23 mouse cellular contexts compared by ENCODE assay signal in genomic region chr1:134752447-134752846, GRCm38 (mm10).
A peak's percentile ranks its signal among the peaks of the same experiment; 100 is the strongest.
DNase-seq lines count a peak whose midpoint lies in the region; ATAC-seq and TF ChIP-seq lines count a peak whose summit lies in the region.
"Had no signal": no experiment of that assay in that cellular context is flagged by ENCODE, and none has a peak within 500 bp of the region (broad histone marks: within the 10 kb centered on the region; RNA-seq: fewer than 3 reads in every experiment).

No protein-coding gene starts in this region.

- no peak overlapping the region for H3K4me2 ChIP-seq in forebrain, embryonic 11.5 days (ENCODE audit: low read depth, low read length, severe bottlenecking)
- H3K4me2 ChIP-seq in hindbrain, embryonic 12.5 days (replicated peaks), result no peak overlapping the region
- no peak overlapping the region for H3K4me2 ChIP-seq in midbrain, embryonic 11.5 days
- no peak overlapping the region for H3K4me2 ChIP-seq in midbrain, embryonic 14.5 days (ENCODE audit: low read length)
- H3K4me2 ChIP-seq in stomach, postnatal 0 days (replicated peaks; ENCODE audit: low read depth), result no peak overlapping the region
- H3K4me2 ChIP-seq in hindbrain, embryonic 14.5 days (replicated peaks), result no peak overlapping the region
- H3K4me2 ChIP-seq: embryonic facial prominence, embryonic 12.5 days; forebrain, embryonic 13.5 days; heart, embryonic 15.5 days; limb, embryonic 12.5 days; liver, embryonic 13.5 days had no signal

- TF ChIP-seq EP300 in stomach, postnatal 0 days (optimal IDR thresholded peaks at IDR 0.05), result no peak

- no peak overlapping the region for H3K9ac ChIP-seq in forebrain, embryonic 11.5 days (ENCODE audit: low read length)
- no peak overlapping the region for H3K9ac ChIP-seq in hindbrain, embryonic 12.5 days
- H3K9ac ChIP-seq in midbrain, embryonic 11.5 days (ENCODE audit: low read length), result no peak overlapping the region
- no peak overlapping the region for H3K9ac ChIP-seq in midbrain, embryonic 14.5 days (replicated peaks; ENCODE audit: low read length)
- peak overlapping the region; percentile 27 for H3K9ac ChIP-seq in stomach, postnatal 0 days (ENCODE audit: low read length)
- H3K9ac ChIP-seq in hindbrain, embryonic 14.5 days, result no peak overlapping the region
- H3K9ac ChIP-seq: embryonic facial prominence, embryonic 12.5 days; forebrain, embryonic 13.5 days; heart, embryonic 15.5 days; limb, embryonic 12.5 days; liver, embryonic 13.5 days had no signal

- no peak for ATAC-seq in forebrain, embryonic 11.5 days (replicated peaks; ENCODE audit: low FRiP score)
- ATAC-seq in hindbrain, embryonic 12.5 days (ENCODE audit: low FRiP score), result no peak
- no peak for ATAC-seq in midbrain, embryonic 11.5 days (ENCODE audit: low FRiP score)
- ATAC-seq in midbrain, embryonic 14.5 days (ENCODE audit: low FRiP score, low TSS enrichment), result no peak
- ATAC-seq in stomach, postnatal 0 days (ENCODE audit: low FRiP score, low TSS enrichment), result no peak
- ATAC-seq in hindbrain, embryonic 14.5 days (ENCODE audit: low FRiP score), result no peak
- ATAC-seq: forebrain, embryonic 13.5 days had no signal

- TF ChIP-seq CTCF in stomach, postnatal 0 days (IDR thresholded peaks at IDR 0.05; ENCODE audit: low read depth), result no peak

- peaks cover 16% of the 10 kb centered on the region for H3K27me3 ChIP-seq in forebrain, embryonic 10.5 days (ENCODE audit: poor library complexity, severe bottlenecking)
- no peaks in the 10 kb centered on the region for H3K27me3 ChIP-seq in forebrain, embryonic 11.5 days (ENCODE audit: control insufficient read depth, insufficient read depth, low read length)
- H3K27me3 ChIP-seq in hindbrain, embryonic 10.5 days (ENCODE audit: insufficient read depth, poor library complexity, severe bottlenecking), result peaks cover 11% of the 10 kb centered on the region; the same call in 1 of the 2 replicates
- H3K27me3 ChIP-seq in hindbrain, embryonic 12.5 days, result no peaks in the 10 kb centered on the region; the same call in 1 of the 2 replicates
- no peaks in the 10 kb centered on the region for H3K27me3 ChIP-seq in midbrain, embryonic 11.5 days (ENCODE audit: control insufficient read depth, insufficient read depth, low read length)
- H3K27me3 ChIP-seq in midbrain, embryonic 14.5 days (ENCODE audit: control insufficient read depth, insufficient read depth, low read length), result no peaks in the 10 kb centered on the region
- H3K27me3 ChIP-seq in stomach, postnatal 0 days (ENCODE audit: control insufficient read depth, insufficient read depth, low read length), result no peaks in the 10 kb centered on the region
- H3K27me3 ChIP-seq in hindbrain, embryonic 14.5 days (ENCODE audit: control insufficient read depth, insufficient read depth, low read length), result no peaks in the 10 kb centered on the region
- H3K27me3 ChIP-seq: forebrain, embryonic 13.5 days; heart, embryonic 15.5 days; liver, embryonic 13.5 days had no signal

- no peaks in the 10 kb centered on the region for H3K9me3 ChIP-seq in forebrain, embryonic 10.5 days
- no peaks in the 10 kb centered on the region for H3K9me3 ChIP-seq in forebrain, embryonic 11.5 days (ENCODE audit: control insufficient read depth, low read length)
- no peaks in the 10 kb centered on the region for H3K9me3 ChIP-seq in hindbrain, embryonic 10.5 days
- H3K9me3 ChIP-seq in hindbrain, embryonic 12.5 days (replicated peaks), result no peaks in the 10 kb centered on the region
- H3K9me3 ChIP-seq in midbrain, embryonic 11.5 days (ENCODE audit: control insufficient read depth, low read length), result no peaks in the 10 kb centered on the region
- no peaks in the 10 kb centered on the region for H3K9me3 ChIP-seq in midbrain, embryonic 14.5 days (ENCODE audit: control insufficient read depth, low read length)
- H3K9me3 ChIP-seq in stomach, postnatal 0 days (ENCODE audit: control insufficient read depth, low read length), result no peaks in the 10 kb centered on the region
- H3K9me3 ChIP-seq in hindbrain, embryonic 14.5 days (ENCODE audit: control insufficient read depth, low read length), result no peaks in the 10 kb centered on the region
- H3K9me3 ChIP-seq: embryonic facial prominence, embryonic 12.5 days; forebrain, embryonic 13.5 days; heart, embryonic 15.5 days; limb, embryonic 12.5 days; liver, embryonic 13.5 days had no signal

- H3K4me3 ChIP-seq in forebrain, embryonic 10.5 days, result no peak overlapping the region
- H3K4me3 ChIP-seq in forebrain, embryonic 11.5 days (ENCODE audit: low read depth, low read length), result no peak overlapping the region
- no peak overlapping the region for H3K4me3 ChIP-seq in hindbrain, embryonic 10.5 days
- H3K4me3 ChIP-seq in hindbrain, embryonic 12.5 days, result no peak overlapping the region
- H3K4me3 ChIP-seq in midbrain, embryonic 11.5 days (ENCODE audit: low read depth, low read length), result no peak overlapping the region
- no peak overlapping the region for H3K4me3 ChIP-seq in midbrain, embryonic 14.5 days (replicated peaks; ENCODE audit: low read depth, low read length)
- H3K4me3 ChIP-seq in stomach, postnatal 0 days (ENCODE audit: low read depth, low read length), result no peak overlapping the region
- no peak overlapping the region for H3K4me3 ChIP-seq in hindbrain, embryonic 14.5 days (replicated peaks; ENCODE audit: low read length)
- H3K4me3 ChIP-seq: embryonic facial prominence, embryonic 12.5 days; forebrain, embryonic 13.5 days; heart, embryonic 15.5 days; limb, embryonic 12.5 days; liver, embryonic 13.5 days had no signal

- DNase-seq in forebrain, embryonic 10.5 days (ENCODE audit: extremely low spot score, low spot score), result no peak
- no peak for DNase-seq in forebrain, embryonic 11.5 days (ENCODE audit: low spot score)
- no peak for DNase-seq in hindbrain, embryonic 10.5 days (ENCODE audit: low spot score)
- peak; percentile 60 for DNase-seq in midbrain, embryonic 11.5 days (ENCODE audit: low spot score, missing footprints)
- no peak for DNase-seq in midbrain, embryonic 14.5 days
- no peak for DNase-seq in stomach, postnatal 0 days (ENCODE audit: low spot score)
- no peak for DNase-seq in hindbrain, embryonic 14.5 days (ENCODE audit: low spot score)
- DNase-seq: adrenal gland, postnatal 10 days; cerebellum, adult 9-10 months; kidney, adult 9 months; kidney, postnatal 36 days; layer of hippocampus, postnatal 36 days; liver, embryonic 13.5 days; lung, adult 2 months; right cerebral cortex, postnatal 25 days; spleen, adult 18-20 months; thymus, adult 18-20 months; thymus, postnatal 36 days had no signal

- peaks cover 37% of the 10 kb centered on the region for H3K4me1 ChIP-seq in forebrain, embryonic 10.5 days
- no peaks in the 10 kb centered on the region for H3K4me1 ChIP-seq in forebrain, embryonic 11.5 days (replicated peaks; ENCODE audit: control insufficient read depth, insufficient read depth, low read length)
- peaks cover 47% of the 10 kb centered on the region for H3K4me1 ChIP-seq in hindbrain, embryonic 10.5 days (replicated peaks)
- peaks cover 39% of the 10 kb centered on the region for H3K4me1 ChIP-seq in hindbrain, embryonic 12.5 days
- no peaks in the 10 kb centered on the region for H3K4me1 ChIP-seq in midbrain, embryonic 11.5 days (ENCODE audit: control insufficient read depth, insufficient read depth, low read length)
- H3K4me1 ChIP-seq in midbrain, embryonic 14.5 days (ENCODE audit: control insufficient read depth, insufficient read depth, low read length), result peaks cover 7% of the 10 kb centered on the region; the same call in 1 of the 2 replicates
- H3K4me1 ChIP-seq in stomach, postnatal 0 days (replicated peaks; ENCODE audit: control insufficient read depth, insufficient read depth), result peaks cover 14% of the 10 kb centered on the region
- H3K4me1 ChIP-seq in hindbrain, embryonic 14.5 days (replicated peaks; ENCODE audit: control insufficient read depth, insufficient read depth, low read length), result peaks cover 22% of the 10 kb centered on the region

- 86% methylated on average over 5 of the region's 5 CpGs for WGBS in forebrain, embryonic 10.5 days
- 87% methylated on average over 5 of the region's 5 CpGs for WGBS in forebrain, embryonic 11.5 days
- WGBS in hindbrain, embryonic 10.5 days, result 87% methylated on average over 5 of the region's 5 CpGs
- 84% methylated on average over 5 of the region's 5 CpGs for WGBS in hindbrain, embryonic 12.5 days
- 86% methylated on average over 5 of the region's 5 CpGs for WGBS in midbrain, embryonic 11.5 days
- WGBS in midbrain, embryonic 14.5 days, result 78% methylated on average over 5 of the region's 5 CpGs
- 72% methylated on average over 5 of the region's 5 CpGs for WGBS in stomach, postnatal 0 days
- 87% methylated on average over 5 of the region's 5 CpGs for WGBS in hindbrain, embryonic 14.5 days

- H3K27ac ChIP-seq in forebrain, embryonic 10.5 days, result peak overlapping the region; percentile 33; the same call in 1 of the 2 replicates
- no peak overlapping the region for H3K27ac ChIP-seq in forebrain, embryonic 11.5 days (ENCODE audit: low read depth, low read length)
- H3K27ac ChIP-seq in hindbrain, embryonic 10.5 days, result peak overlapping the region; percentile 23; the same call in 1 of the 2 replicates
- no peak overlapping the region for H3K27ac ChIP-seq in hindbrain, embryonic 12.5 days
- no peak overlapping the region for H3K27ac ChIP-seq in midbrain, embryonic 11.5 days (ENCODE audit: low read depth, low read length)
- H3K27ac ChIP-seq in midbrain, embryonic 14.5 days (replicated peaks; ENCODE audit: low read depth, low read length), result no peak overlapping the region
- peak overlapping the region; percentile 56; the same call in 1 of the 2 replicates for H3K27ac ChIP-seq in stomach, postnatal 0 days (replicated peaks)
- no peak overlapping the region for H3K27ac ChIP-seq in hindbrain, embryonic 14.5 days
- H3K27ac ChIP-seq: embryonic facial prominence, embryonic 12.5 days; forebrain, embryonic 13.5 days; limb, embryonic 12.5 days; liver, embryonic 13.5 days had no signal

- H3K36me3 ChIP-seq in forebrain, embryonic 10.5 days (replicated peaks), result no peaks in the 10 kb centered on the region
- no peaks in the 10 kb centered on the region for H3K36me3 ChIP-seq in forebrain, embryonic 11.5 days (ENCODE audit: control insufficient read depth, insufficient read depth, low read length)
- H3K36me3 ChIP-seq in hindbrain, embryonic 10.5 days, result peaks cover 18% of the 10 kb centered on the region; the same call in 1 of the 2 replicates
- no peaks in the 10 kb centered on the region for H3K36me3 ChIP-seq in hindbrain, embryonic 12.5 days
- no peaks in the 10 kb centered on the region for H3K36me3 ChIP-seq in midbrain, embryonic 11.5 days (ENCODE audit: control insufficient read depth, insufficient read depth, low read length)
- no peaks in the 10 kb centered on the region for H3K36me3 ChIP-seq in midbrain, embryonic 14.5 days (ENCODE audit: control insufficient read depth, insufficient read depth, low read length)
- H3K36me3 ChIP-seq in stomach, postnatal 0 days (ENCODE audit: control insufficient read depth, insufficient read depth, low read length), result 0 out of 2 replicates have a peak, but pooled peaks cover 5% of the 10 kb centered on the region
- no peaks in the 10 kb centered on the region for H3K36me3 ChIP-seq in hindbrain, embryonic 14.5 days (replicated peaks; ENCODE audit: control insufficient read depth, insufficient read depth)
- H3K36me3 ChIP-seq: embryonic facial prominence, embryonic 12.5 days; limb, embryonic 12.5 days; liver, embryonic 13.5 days had no signal

Comparison
In these comparisons a context has a peak if more than half of its experiments do, and no peak if none do; other contexts are left out.
1. H3K27ac ChIP-seq: peak in forebrain, embryonic 10.5 days (single experiment), hindbrain, embryonic 10.5 days (single experiment) and stomach, postnatal 0 days (single experiment); none in forebrain, embryonic 11.5 days (single experiment), hindbrain, embryonic 12.5 days (single experiment), midbrain, embryonic 11.5 days (single experiment), midbrain, embryonic 14.5 days (single experiment) and hindbrain, embryonic 14.5 days (single experiment).